Mouse (Mus musculus): Measurements from ENCODE around the gene Pex5l. TPM values are rescaled to one million over a fixed set of nuclear protein-coding genes. Genes with fewer than 3 reads are reported as not detected.

Gene Pex5l
- total and polyA plus RNA-seq, 2 experiments from 2014 or later = 3.3 to 32.7 TPM

- Histone ChIP-seq H3K4me1 (ENCODE audit: insufficient read depth) (no peaks in the 10 kb centered on the region), H3K27ac (ENCODE audit: low read depth, low read length) (no peak overlapping the region), H3K36me3 (ENCODE audit: insufficient read depth) (0 out of 2 replicates have a peak, but pooled peaks cover 1% of the 10 kb centered on the region), H3K4me2 (ENCODE audit: low read depth) (no peak overlapping the region), H3K9ac (no peak overlapping the region), H3K9me3 (ENCODE audit: low read length) (no peaks in the 10 kb centered on the region), H3K4me3 (ENCODE audit: low read depth, low read length) (no peak overlapping the region), H3K27me3 (ENCODE audit: insufficient read depth, low read length) (no peaks in the 10 kb centered on the region)
- ATAC-seq = no peak
- WGBS = 82% methylated on average over 3 of the region's 3 CpGs
- DNase-seq = no peak
- no peak for TF ChIP-seq CTCF (IDR thresholded peaks at IDR 0.05; ENCODE audit: low read depth)
These were observed 234.6 kb downstream of the Pex5l start for GRCm38 (mm10) chr3:32908400-32908799.

GRCm38 (mm10) chr3:32905850-32906779, 236.9 kb downstream of the Pex5l start:
- 17% methylated on average over 8 of the region's 8 CpGs for WGBS
- Histone ChIP-seq H3K4me1 (ENCODE audit: insufficient read depth) (no peaks in the 10 kb centered on the region), H3K4me3 (ENCODE audit: low read depth, low read length) (no peak overlapping the region), H3K9me3 (ENCODE audit: low read length) (no peaks in the 10 kb centered on the region), H3K27me3 (ENCODE audit: insufficient read depth, low read length) (no peaks in the 10 kb centered on the region), H3K4me2 (ENCODE audit: low read depth) (no peak overlapping the region), H3K27ac (ENCODE audit: low read depth, low read length) (no peak overlapping the region), H3K9ac (no peak overlapping the region), H3K36me3 (ENCODE audit: insufficient read depth) (no peaks in the 10 kb centered on the region)
- ATAC-seq (peak; percentile 73), DNase-seq (peak; percentile 16)
- TF ChIP-seq CTCF (IDR thresholded peaks at IDR 0.05; ENCODE audit: low read depth) = no peak

GRCm38 (mm10) chr3:32904599-32904998, 238.4 kb downstream of the Pex5l start:
- TF ChIP-seq CTCF (IDR thresholded peaks at IDR 0.05; ENCODE audit: low read depth) = no peak
- 0 out of 2 replicates have a peak, but pooled peaks cover 4% of the 10 kb centered on the region for H3K36me3 ChIP-seq (ENCODE audit: insufficient read depth)
- H3K9me3 ChIP-seq (ENCODE audit: low read length) = no peaks in the 10 kb centered on the region
- H3K27ac ChIP-seq (ENCODE audit: low read depth, low read length) = no peak overlapping the region
- no peak for DNase-seq
- no peak overlapping the region for H3K4me2 ChIP-seq (ENCODE audit: low read depth)
- no peak for ATAC-seq
- no peak overlapping the region for H3K4me3 ChIP-seq (ENCODE audit: low read depth, low read length)
- no peaks in the 10 kb centered on the region for H3K27me3 ChIP-seq (ENCODE audit: insufficient read depth, low read length)
- no peak overlapping the region for H3K9ac ChIP-seq
- 87% methylated on average over 1 of the region's 1 CpGs for WGBS
- H3K4me1 ChIP-seq (ENCODE audit: insufficient read depth) = no peaks in the 10 kb centered on the region

- no peak overlapping the region for H3K4me3 ChIP-seq (ENCODE audit: low read depth, low read length)
- no peaks in the 10 kb centered on the region for H3K4me1 ChIP-seq (ENCODE audit: insufficient read depth)
- WGBS = 39% methylated on average over 4 of the region's 4 CpGs
- H3K36me3 ChIP-seq (ENCODE audit: insufficient read depth) = 0 out of 2 replicates have a peak, but pooled peaks cover 4% of the 10 kb centered on the region
- no peak overlapping the region for H3K27ac ChIP-seq (ENCODE audit: low read depth, low read length)
- H3K9ac ChIP-seq = no peak overlapping the region
- H3K4me2 ChIP-seq (ENCODE audit: low read depth) = no peak overlapping the region
- no peaks in the 10 kb centered on the region for H3K27me3 ChIP-seq (ENCODE audit: insufficient read depth, low read length)
- no peaks in the 10 kb centered on the region for H3K9me3 ChIP-seq (ENCODE audit: low read length)
- TF ChIP-seq CTCF (IDR thresholded peaks at IDR 0.05; ENCODE audit: low read depth) = no peak
- DNase-seq (no peak), ATAC-seq (no peak)
These were observed 239.6 kb downstream of the Pex5l start for GRCm38 (mm10) chr3:32903462-32903861.

All from forebrain, postnatal 0 days (tissue).